In the genomic region with DNA sequence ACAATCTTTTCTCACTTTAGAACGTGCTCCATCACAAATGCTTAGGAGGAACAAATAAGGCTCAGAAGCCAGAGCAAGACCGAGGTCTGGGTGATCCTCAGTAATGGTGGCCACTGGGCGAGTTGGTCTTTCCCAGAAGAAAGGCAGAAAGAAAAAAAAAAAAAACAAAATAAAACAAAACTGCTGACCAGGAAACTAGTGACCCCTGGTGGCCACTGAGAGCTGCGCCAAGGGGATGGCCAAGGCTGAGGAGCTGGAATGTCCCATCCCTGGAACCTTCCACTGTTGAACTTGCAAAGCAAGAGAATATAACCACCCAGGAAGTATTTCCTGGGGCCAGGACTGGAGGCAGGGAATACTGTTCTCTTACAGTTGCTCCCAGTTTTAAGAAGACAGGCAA, we compare ENCODE assay signal across 10 mouse cellular contexts. TPM values are rescaled to one million over a fixed set of nuclear protein-coding genes. Genes with fewer than 3 reads are reported as not detected.
DNase-seq lines count a peak whose midpoint lies in the region; ATAC-seq and TF ChIP-seq lines count a peak whose summit lies in the region.
"Had no signal": no experiment of that assay in that cellular context is flagged by ENCODE, and none has a peak within 500 bp of the region (broad histone marks: within the 10 kb centered on the region; RNA-seq: fewer than 3 reads in every experiment).

No protein-coding gene starts in this region.

- H3K9ac ChIP-seq in kidney, embryonic 15.5 days: no peak overlapping the region
- H3K9ac ChIP-seq in midbrain, embryonic 13.5 days (replicated peaks): no peak overlapping the region
- H3K9ac ChIP-seq: liver, embryonic 15.5 days had no signal

- no peaks in the 10 kb centered on the region for H3K9me3 ChIP-seq in kidney, embryonic 15.5 days (replicated peaks)
- H3K9me3 ChIP-seq in G1E (replicated peaks): no peaks in the 10 kb centered on the region
- no peaks in the 10 kb centered on the region for H3K9me3 ChIP-seq in midbrain, embryonic 13.5 days
- H3K9me3 ChIP-seq: liver, embryonic 15.5 days had no signal

- H3K36me3 ChIP-seq in kidney, embryonic 15.5 days: peaks cover 63% of the 10 kb centered on the region
- peaks cover 15% of the 10 kb centered on the region for H3K36me3 ChIP-seq in G1E (replicated peaks)
- H3K36me3 ChIP-seq in midbrain, embryonic 13.5 days: peaks cover 40% of the 10 kb centered on the region

- no peak overlapping the region for H3K4me2 ChIP-seq in kidney, embryonic 15.5 days
- H3K4me2 ChIP-seq in midbrain, embryonic 13.5 days (replicated peaks): no peak overlapping the region
- H3K4me2 ChIP-seq: liver, embryonic 15.5 days had no signal

- WGBS in kidney, embryonic 15.5 days: 41% methylated on average over 4 of the region's 4 CpGs
- 33% methylated on average over 4 of the region's 4 CpGs for WGBS in midbrain, embryonic 13.5 days

- no peak for ATAC-seq in kidney, embryonic 15.5 days (replicated peaks; ENCODE audit: low FRiP score)
- no peak for ATAC-seq in G1E (ENCODE audit: extremely low read depth, insufficient number of reproducible peaks, low FRiP score, poor library complexity, severe bottlenecking)
- peak; percentile 37; the same call in 1 of the 2 replicates for ATAC-seq in midbrain, embryonic 13.5 days
- ATAC-seq in activated CD4-positive, CD25-positive, alpha-beta regulatory T cell, adult 4 months: no peak

- H3K27ac ChIP-seq in kidney, embryonic 15.5 days: no peak overlapping the region
- H3K27ac ChIP-seq in cortical plate, adult 2 months (ENCODE audit: insufficient read depth, low read length): no peak overlapping the region
- H3K27ac ChIP-seq in midbrain, embryonic 13.5 days: no peak overlapping the region
- H3K27ac ChIP-seq: liver, embryonic 15.5 days had no signal

- DNase-seq in kidney, adult 9 months: peak; percentile 64
- peak; percentile 52 to 60 for DNase-seq in B cell, adult 2 months
- DNase-seq in G1E (ENCODE audit: low spot score): peak; percentile 53
- DNase-seq in induced T-regulatory cell, adult 2 months (ENCODE audit: low read depth): peak; percentile 70

- no peak overlapping the region for H3K4me3 ChIP-seq in kidney, embryonic 15.5 days (replicated peaks)
- no peak overlapping the region for H3K4me3 ChIP-seq in G1E (ENCODE audit: low read depth, low read length)
- no peak overlapping the region for H3K4me3 ChIP-seq in cortical plate, adult 2 months (ENCODE audit: insufficient read depth, low read length)
- no peak overlapping the region for H3K4me3 ChIP-seq in midbrain, embryonic 13.5 days (replicated peaks)
- H3K4me3 ChIP-seq: erythroblast, embryonic 14.5 days; liver, embryonic 15.5 days had no signal

- no peak for TF ChIP-seq POLR2A in cortical plate, adult 2 months (IDR thresholded peaks at IDR 0.05; ENCODE audit: extremely low read depth, insufficient read depth, low read length)

- H3K4me1 ChIP-seq in kidney, embryonic 15.5 days: no peaks in the 10 kb centered on the region
- H3K4me1 ChIP-seq in G1E (ENCODE audit: insufficient read depth, low read depth, low read length): no peaks in the 10 kb centered on the region
- no peaks in the 10 kb centered on the region for H3K4me1 ChIP-seq in cortical plate, adult 2 months (ENCODE audit: control insufficient read depth, insufficient read depth, low read length)
- no peaks in the 10 kb centered on the region for H3K4me1 ChIP-seq in midbrain, embryonic 13.5 days (replicated peaks)
- H3K4me1 ChIP-seq: liver, embryonic 15.5 days had no signal

- peak; percentile 50 for TF ChIP-seq CTCF in G1E (IDR thresholded peaks at IDR 0.05; ENCODE audit: low read depth, low read length)
- TF ChIP-seq CTCF in cortical plate, adult 2 months (IDR thresholded peaks at IDR 0.05; ENCODE audit: extremely low read depth, insufficient read depth, low read length): peak; percentile 63

- H3K27me3 ChIP-seq in kidney, embryonic 15.5 days: no peaks in the 10 kb centered on the region
- peaks cover 3% of the 10 kb centered on the region; the same call in 1 of the 2 replicates for H3K27me3 ChIP-seq in G1E (ENCODE audit: insufficient read depth, low read length)
- H3K27me3 ChIP-seq in midbrain, embryonic 13.5 days: no peaks in the 10 kb centered on the region
- H3K27me3 ChIP-seq: liver, embryonic 15.5 days had no signal

RNA-seq across cellular contexts. Expression of a gene that starts 13.6 kb away (rescaled TPM):
- 17.4 and 18.5 TPM in 2 replicates for polyA plus RNA-seq in kidney, embryonic 15.5 days (2015; fragmentation: Nextera tagmentation; extraction: Ambion mirVana)
- total RNA-seq in G1E (2014; fragmentation: Nextera tagmentation): 0.38 and 0.53 TPM in 2 replicates
- total RNA-seq in G1E (2017): 1.9 and 4.6 TPM in 2 replicates
- 1.5 and 3.2 TPM in 2 replicates for polyA plus RNA-seq in G1E (2012)
- 65.1 and 74.5 TPM in 2 replicates for polyA plus RNA-seq in cortical plate, adult 2 months (2012; rRNA removed)
- polyA plus RNA-seq in midbrain, embryonic 13.5 days (2015; fragmentation: Nextera tagmentation; extraction: Ambion mirVana): 16.8 and 20.8 TPM in 2 replicates
- polyA plus RNA-seq in activated CD4-positive, CD25-positive, alpha-beta regulatory T cell, adult 4 months (2017; shearing (Covaris generic)): 10 to 100 TPM; 38.2 to 56.7 TPM

RNA-seq across cellular contexts. Expression of a gene that starts 28.4 kb away (rescaled TPM):
- 55.4 and 58.5 TPM in 2 replicates for polyA plus RNA-seq in kidney, embryonic 15.5 days (2015; fragmentation: Nextera tagmentation; extraction: Ambion mirVana)
- total RNA-seq in G1E (2014; fragmentation: Nextera tagmentation): not detected in 2 replicates
- not detected in 2 replicates for total RNA-seq in G1E (2017)
- polyA plus RNA-seq in G1E (2012): 0.05 and 0.25 TPM in 2 replicates
- polyA plus RNA-seq in cortical plate, adult 2 months (2012; rRNA removed): 94.2 and 95.5 TPM in 2 replicates
- 4.4 and 6.8 TPM in 2 replicates for polyA plus RNA-seq in midbrain, embryonic 13.5 days (2015; fragmentation: Nextera tagmentation; extraction: Ambion mirVana)
- polyA plus RNA-seq in activated CD4-positive, CD25-positive, alpha-beta regulatory T cell, adult 4 months (2017; shearing (Covaris generic)): 1 to 10 TPM; 2.5 to 2.9 TPM

RNA-seq across cellular contexts. Expression of a gene that starts 59.4 kb away (rescaled TPM):
- 78.9 and 97.1 TPM in 2 replicates for polyA plus RNA-seq in kidney, embryonic 15.5 days (2015; fragmentation: Nextera tagmentation; extraction: Ambion mirVana)
- total RNA-seq in G1E (2014; fragmentation: Nextera tagmentation) (39.7 and 67.6 TPM in 2 replicates), G1E (2017) (102 and 115 TPM in 2 replicates)
- 55.1 and 62.0 TPM in 2 replicates for polyA plus RNA-seq in G1E (2012)
- 16.3 and 19.1 TPM in 2 replicates for polyA plus RNA-seq in cortical plate, adult 2 months (2012; rRNA removed)
- 6.2 and 7.8 TPM in 2 replicates for polyA plus RNA-seq in midbrain, embryonic 13.5 days (2015; fragmentation: Nextera tagmentation; extraction: Ambion mirVana)
- 10 to 100 TPM; 27.1 to 51.2 TPM for polyA plus RNA-seq in activated CD4-positive, CD25-positive, alpha-beta regulatory T cell, adult 4 months (2017; shearing (Covaris generic))
